Mouse (Mus musculus) stomach, embryonic 16.5 days (tissue): ENCODE data around the gene Pdzrn3. TPM values are rescaled to one million over a fixed set of nuclear protein-coding genes. Genes with fewer than 3 reads are reported as not detected.

Experiments
- ATAC-seq: fragments of 200-750 bp; cut with Nextera tagmentation; 2 replicates; pipeline ENCODE4 v1.8.0; 2017; ENCODE audit warnings: moderate number of reproducible peaks, moderate TSS enrichment; ENCODE audit not compliant: insufficient read depth, low FRiP score
- H3K27ac ChIP-seq: fragments of 300-500 bp; sonication (generic); 2 replicates; pipeline ENCODE4 v1.5.1; 2014; ENCODE audit warnings: low read length
- H3K27me3 ChIP-seq: fragments of 300-500 bp; sonication (generic); 2 replicates; pipeline ENCODE4 v1.6.1; 2014; ENCODE audit warnings: low read length, control low read depth, mixed read lengths; ENCODE audit not compliant: control insufficient read depth, insufficient read depth
- H3K36me3 ChIP-seq: fragments of 300-500 bp; sonication (generic); 2 replicates; pipeline ENCODE4 v1.6.1; 2014; ENCODE audit warnings: low read length; ENCODE audit not compliant: control insufficient read depth, insufficient read depth
- H3K4me1 ChIP-seq: fragments of 300-500 bp; sonication (generic); 2 replicates; pipeline ENCODE4 v1.6.1; 2014; ENCODE audit warnings: low read length, control low read depth, mixed read lengths; ENCODE audit not compliant: control insufficient read depth, insufficient read depth
- H3K4me2 ChIP-seq: fragments of 300-500 bp; sonication (generic); 2 replicates; pipeline ENCODE4 v1.6.1; 2014; ENCODE audit warnings: low read depth, low read length, mixed read lengths
- H3K4me3 ChIP-seq: fragments of 300-500 bp; sonication (generic); replicated peaks from 2 replicates; pipeline ENCODE4 v1.5.1; 2014; ENCODE audit warnings: mild to moderate bottlenecking, low read length
- H3K9ac ChIP-seq: fragments of 300-500 bp; sonication (generic); 2 replicates; pipeline ENCODE4 v1.6.1; 2014; ENCODE audit warnings: low read length
- H3K9me3 ChIP-seq: fragments of 300-500 bp; sonication (generic); replicated peaks from 2 replicates; pipeline ENCODE4 v1.6.1; 2016; ENCODE audit warnings: low read length, control low read depth; ENCODE audit not compliant: control insufficient read depth
- WGBS: fragments of 180-500 bp; shearing (Covaris S2); extraction: QIAGEN DNeasy Blood & Tissue Kit; methylation state at CpG from one replicate; pipeline ENCODE4 v1.1.7; 2014; 5-methylcytosine and 5-hydroxymethylcytosine counted together
- polyA plus RNA-seq: library from polyadenylated mRNA; unstranded; fragments of >200 nt; fragmentation: Nextera tagmentation; extraction: Ambion mirVana; gene quantifications from 2 replicates; pipeline ENCODE4 v1.2.1, GENCODE M21; 2015

Pdzrn3 gene
- polyA plus RNA-seq, 1 experiment from 2014 or later: 9.1 TPM

GRCm38 (mm10) chr6:101306834-101307233, 70.9 kb downstream of the Pdzrn3 start:
- peak; percentile 23; the same call in 1 of the 2 replicates for ATAC-seq

GRCm38 (mm10) chr6:101305543-101305942, 72.2 kb downstream of the Pdzrn3 start:
- no peak for ATAC-seq
- H3K4me3 ChIP-seq: no peak overlapping the region
- no peak overlapping the region for H3K27ac ChIP-seq
- H3K36me3 ChIP-seq: no peaks in the 10 kb centered on the region
- no peak overlapping the region for H3K9ac ChIP-seq
- H3K4me2 ChIP-seq: no peak overlapping the region
- H3K9me3 ChIP-seq: no peaks in the 10 kb centered on the region
- no peaks in the 10 kb centered on the region for H3K27me3 ChIP-seq
- 89% methylated on average over 6 of the region's 6 CpGs for WGBS
- H3K4me1 ChIP-seq: peaks cover 11% of the 10 kb centered on the region

More at GRCm38 (mm10) chr6:101306834-101307233, 70.9 kb downstream of the Pdzrn3 start:
- Histone ChIP-seq H3K27ac (peak overlapping the region; percentile 11), H3K27me3 (no peaks in the 10 kb centered on the region), H3K4me3 (no peak overlapping the region), H3K9me3 (no peaks in the 10 kb centered on the region), H3K4me1 (peaks cover 20% of the 10 kb centered on the region), H3K4me2 (no peak overlapping the region), H3K36me3 (no peaks in the 10 kb centered on the region), H3K9ac (no peak overlapping the region)
- WGBS: 38% methylated on average over 7 of the region's 7 CpGs

DNA sequence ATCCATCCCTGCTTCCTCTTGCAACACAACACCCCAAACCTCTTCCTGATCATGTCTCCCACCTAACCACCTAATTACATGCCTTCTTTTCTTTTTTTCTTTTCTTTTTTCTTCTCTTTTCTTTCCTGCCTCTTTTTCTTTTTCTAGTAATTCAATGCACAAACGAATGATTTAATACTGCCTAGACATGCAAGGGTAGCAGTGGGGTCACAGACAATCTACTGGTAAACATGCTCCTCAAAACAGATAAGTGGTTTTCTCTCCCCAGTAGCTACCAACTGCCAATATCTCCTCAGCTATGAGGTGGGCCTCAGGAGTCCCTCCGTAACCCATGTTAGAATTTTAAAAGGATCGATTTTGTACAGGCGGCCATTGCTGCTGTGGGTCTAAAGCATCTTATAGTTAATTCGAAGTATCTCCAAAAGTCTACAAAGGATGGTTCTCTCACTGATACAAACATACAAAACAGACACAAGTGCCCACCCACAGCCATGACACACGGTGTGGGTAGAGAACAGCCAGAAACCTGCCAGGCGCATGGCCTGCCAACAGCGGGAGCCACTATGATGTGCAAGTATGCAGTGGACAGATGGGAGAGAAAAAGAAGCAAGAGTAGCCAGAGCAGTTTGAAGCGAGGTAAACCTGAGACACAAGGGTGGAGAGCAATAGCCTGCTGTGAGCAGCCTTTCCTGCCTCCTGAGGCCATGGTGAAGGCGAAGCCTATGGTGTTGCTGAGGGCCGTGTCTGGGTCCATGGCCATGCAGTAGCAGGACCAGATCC, 73.5 kb downstream of the Pdzrn3 start:
- H3K9me3 ChIP-seq: no peaks in the 10 kb centered on the region
- WGBS: 90% methylated on average over 11 of the region's 11 CpGs
- no peak for ATAC-seq
- H3K4me1 ChIP-seq: peaks cover 9% of the 10 kb centered on the region
- H3K36me3 ChIP-seq: no peaks in the 10 kb centered on the region
- no peak overlapping the region for H3K9ac ChIP-seq
- no peak overlapping the region for H3K4me3 ChIP-seq
- H3K27ac ChIP-seq: no peak overlapping the region
- H3K27me3 ChIP-seq: no peaks in the 10 kb centered on the region
- H3K4me2 ChIP-seq: no peak overlapping the region

DNA sequence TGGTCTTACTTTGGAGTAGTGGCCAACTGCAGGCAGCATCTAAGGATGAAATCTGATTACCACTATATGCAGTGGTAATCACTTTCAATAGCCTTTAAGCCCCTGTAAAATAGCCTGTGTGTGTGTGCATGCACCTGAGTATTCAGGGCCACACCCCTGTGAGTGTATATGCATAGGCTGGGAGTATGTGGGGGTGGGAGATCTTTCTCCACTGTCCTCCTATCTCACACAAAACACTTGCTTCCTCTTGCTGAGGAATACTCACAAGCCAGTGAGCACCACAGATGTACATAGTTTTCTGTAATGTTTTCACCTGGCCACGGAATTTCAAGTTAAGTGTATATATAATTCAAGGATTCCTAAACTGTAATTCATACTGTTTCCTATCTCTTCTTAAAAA, 74.2 kb downstream of the Pdzrn3 start:
- Histone ChIP-seq H3K27me3 (no peaks in the 10 kb centered on the region), H3K27ac (no peak overlapping the region), H3K4me3 (no peak overlapping the region), H3K9ac (no peak overlapping the region), H3K36me3 (no peaks in the 10 kb centered on the region), H3K9me3 (no peaks in the 10 kb centered on the region), H3K4me1 (peaks cover 6% of the 10 kb centered on the region), H3K4me2 (no peak overlapping the region)
- no peak for ATAC-seq
- WGBS: 66% methylated on average over 1 of the region's 1 CpGs

DNA sequence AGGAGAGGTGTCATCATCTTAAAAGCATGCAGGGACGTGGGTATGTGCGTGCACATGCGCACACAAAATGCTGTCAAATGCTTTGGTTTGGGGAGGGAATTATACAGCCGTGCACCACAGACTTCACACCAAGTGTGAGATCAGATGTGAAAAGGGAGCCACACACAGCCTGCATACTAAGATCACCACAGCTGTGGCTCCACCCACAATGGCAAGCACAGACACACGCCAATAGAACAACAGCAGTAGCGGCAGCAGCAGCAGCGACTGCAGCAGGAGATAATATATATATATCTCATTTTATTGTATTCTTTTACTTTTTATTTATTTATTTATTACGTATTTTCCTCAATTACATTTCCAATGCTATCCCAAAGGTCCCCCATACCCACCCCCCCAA, 76.5 kb downstream of the Pdzrn3 start:
- ATAC-seq: no peak
- H3K9ac ChIP-seq: no peak overlapping the region
- no peak overlapping the region for H3K4me2 ChIP-seq
- no peaks in the 10 kb centered on the region for H3K27me3 ChIP-seq
- H3K4me3 ChIP-seq: no peak overlapping the region
- no peaks in the 10 kb centered on the region for H3K9me3 ChIP-seq
- 92% methylated on average over 8 of the region's 8 CpGs for WGBS
- no peaks in the 10 kb centered on the region for H3K36me3 ChIP-seq
- H3K4me1 ChIP-seq: 0 out of 2 replicates have a peak, but pooled peaks cover 3% of the 10 kb centered on the region
- no peak overlapping the region for H3K27ac ChIP-seq

GRCm38 (mm10) chr6:101299434-101299833, 78.3 kb downstream of the Pdzrn3 start:
- no peak overlapping the region for H3K4me3 ChIP-seq
- no peak overlapping the region for H3K27ac ChIP-seq
- no peak overlapping the region for H3K9ac ChIP-seq
- no peaks in the 10 kb centered on the region for H3K9me3 ChIP-seq
- ATAC-seq: no peak
- H3K36me3 ChIP-seq: no peaks in the 10 kb centered on the region
- H3K27me3 ChIP-seq: no peaks in the 10 kb centered on the region
- H3K4me2 ChIP-seq: no peak overlapping the region
- 0 out of 2 replicates have a peak, but pooled peaks cover 3% of the 10 kb centered on the region for H3K4me1 ChIP-seq
- WGBS: 91% methylated on average over 2 of the region's 2 CpGs

GRCm38 (mm10) chr6:101297563-101298520, 79.9 kb downstream of the Pdzrn3 start:
- WGBS: 88% methylated on average over 15 of the region's 15 CpGs
- H3K36me3 ChIP-seq: no peaks in the 10 kb centered on the region
- no peak overlapping the region for H3K27ac ChIP-seq
- H3K9me3 ChIP-seq: no peaks in the 10 kb centered on the region
- no peak for ATAC-seq
- no peaks in the 10 kb centered on the region for H3K27me3 ChIP-seq
- no peak overlapping the region for H3K4me2 ChIP-seq
- no peak overlapping the region for H3K9ac ChIP-seq
- H3K4me3 ChIP-seq: no peak overlapping the region
- peaks cover 10% of the 10 kb centered on the region; the same call in 1 of the 2 replicates for H3K4me1 ChIP-seq

DNA sequence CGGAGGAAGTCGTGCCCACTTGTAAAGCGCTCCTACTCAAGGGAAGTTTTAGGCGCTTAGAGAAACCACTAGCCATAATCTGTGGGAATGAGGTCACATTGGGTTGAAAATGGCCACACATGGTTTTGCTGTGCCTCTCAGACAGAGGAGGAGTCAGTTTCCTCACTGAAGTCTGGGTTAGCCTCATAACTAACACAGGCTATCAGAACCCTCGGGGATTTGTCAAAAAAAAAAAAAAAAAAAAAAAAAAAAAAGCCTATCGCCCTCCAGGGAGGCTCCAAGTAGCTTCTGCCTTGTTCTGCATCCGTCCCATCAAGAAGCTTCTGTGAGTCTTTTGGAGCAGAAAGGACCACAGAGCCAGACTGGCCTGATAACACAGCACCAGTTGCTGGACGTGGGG, 80.7 kb downstream of the Pdzrn3 start:
- Histone ChIP-seq H3K4me3 (no peak overlapping the region), H3K4me1 (peaks cover 10% of the 10 kb centered on the region; the same call in 1 of the 2 replicates), H3K36me3 (no peaks in the 10 kb centered on the region), H3K4me2 (no peak overlapping the region), H3K9me3 (no peaks in the 10 kb centered on the region), H3K9ac (no peak overlapping the region), H3K27ac (no peak overlapping the region), H3K27me3 (no peaks in the 10 kb centered on the region)
- 83% methylated on average over 8 of the region's 8 CpGs for WGBS
- ATAC-seq: no peak

- 68% methylated on average over 8 of the region's 8 CpGs for WGBS
- Histone ChIP-seq H3K9me3 (no peaks in the 10 kb centered on the region), H3K27me3 (no peaks in the 10 kb centered on the region), H3K9ac (no peak overlapping the region), H3K27ac (no peak overlapping the region), H3K36me3 (no peaks in the 10 kb centered on the region), H3K4me2 (no peak overlapping the region), H3K4me3 (no peak overlapping the region), H3K4me1 (peaks cover 10% of the 10 kb centered on the region; the same call in 1 of the 2 replicates)
- no peak for ATAC-seq
Observed at GRCm38 (mm10) chr6:101296280-101296679, 81.4 kb downstream of the Pdzrn3 start.
